Mouse (Mus musculus) thymus, adult 18-20 months (tissue): ENCODE data around the gene Xpnpep2.

ENCODE experiments used
- DNase-seq, 2 experiments: peaks; one replicate each; pipeline ENCODE4 v3.0.0; 2022; ENCODE audit warnings: mixed read lengths in 2 of 2

The Xpnpep2 gene

GRCm38 (mm10) chrX:48126903-48127476, 18.5 kb downstream of the Xpnpep2 start:
- DNase-seq = no peak

- peak in 1 of 2 experiments; percentile 26 for DNase-seq
These were observed 19.1 kb downstream of the Xpnpep2 start for GRCm38 (mm10) chrX:48127502-48128218.

- DNase-seq = no peak
These were observed 20.6 kb downstream of the Xpnpep2 start for GRCm38 (mm10) chrX:48129167-48129566.

GRCm38 (mm10) chrX:48136935-48137334, 28.4 kb downstream of the Xpnpep2 start:
- DNase-seq = peak; percentile 71 to 85

GRCm38 (mm10) chrX:48138011-48138410, 29.5 kb downstream of the Xpnpep2 start:
- DNase-seq = peak in 1 of 2 experiments; percentile 55

- DNase-seq = no peak
These were observed 30.2 kb downstream of the Xpnpep2 start for GRCm38 (mm10) chrX:48138539-48139275.

- DNase-seq = peak in 1 of 2 experiments; percentile 56
These were observed 31.1 kb downstream of the Xpnpep2 start for GRCm38 (mm10) chrX:48139368-48140285.

GRCm38 (mm10) chrX:48140286-48140877, 31.9 kb downstream of the Xpnpep2 start:
- peak in 1 of 2 experiments; percentile 51 for DNase-seq

GRCm38 (mm10) chrX:48141481-48141880, 33.0 kb downstream of the Xpnpep2 start:
- peak; percentile 70 to 85 for DNase-seq

- peak; percentile 63 to 80 for DNase-seq
These were observed 35.1 kb downstream of the Xpnpep2 start for GRCm38 (mm10) chrX:48143415-48144335.

- DNase-seq = peak; percentile 66 to 81
These were observed 37.7 kb downstream of the Xpnpep2 start, which contains the start of gene Sash3 for GRCm38 (mm10) chrX:48146262-48146661. Gene Sash3 (plus strand): TSS chrX:48146436.

- DNase-seq = no peak
These were observed 38.7 kb downstream of the Xpnpep2 start for GRCm38 (mm10) chrX:48147226-48147625.

GRCm38 (mm10) chrX:48147741-48148186, 39.2 kb downstream of the Xpnpep2 start:
- DNase-seq = peak; percentile 57 to 75

- no peak for DNase-seq
These were observed 43.6 kb downstream of the Xpnpep2 start for GRCm38 (mm10) chrX:48152106-48152505.

- no peak for DNase-seq
These were observed 44.9 kb downstream of the Xpnpep2 start for GRCm38 (mm10) chrX:48153414-48153813.

- DNase-seq = no peak
These were observed 45.4 kb downstream of the Xpnpep2 start for GRCm38 (mm10) chrX:48153949-48154348.

GRCm38 (mm10) chrX:48155489-48155888, 47.0 kb downstream of the Xpnpep2 start:
- no peak for DNase-seq

- no peak for DNase-seq
These were observed 48.9 kb downstream of the Xpnpep2 start for GRCm38 (mm10) chrX:48157396-48157795.

- no peak for DNase-seq
These were observed 49.8 kb downstream of the Xpnpep2 start for GRCm38 (mm10) chrX:48158229-48158919.

GRCm38 (mm10) chrX:48169892-48170291, 61.4 kb downstream of the Xpnpep2 start:
- DNase-seq = no peak
